8 mouse cellular contexts compared by ENCODE assay signal in genomic region chr14:57407039-57407987, GRCm38 (mm10). TPM values are rescaled to one million over a fixed set of nuclear protein-coding genes. Genes with fewer than 3 reads are reported as not detected.
A peak's percentile ranks its signal among the peaks of the same experiment; 100 is the strongest.
DNase-seq lines count a peak whose midpoint lies in the region; ATAC-seq lines count a peak whose summit lies in the region.

No protein-coding gene starts in this region.

- H3K4me2 ChIP-seq in heart, embryonic 12.5 days: peak overlapping the region; percentile 27
- peak overlapping the region; percentile 42 for H3K4me2 ChIP-seq in lung, embryonic 16.5 days (ENCODE audit: low read depth, low read length)

- H3K9ac ChIP-seq in heart, embryonic 12.5 days: no peak overlapping the region
- peak overlapping the region; percentile 37; the same call in 1 of the 2 replicates for H3K9ac ChIP-seq in lung, embryonic 16.5 days (ENCODE audit: low read length)

- H3K27me3 ChIP-seq in heart, embryonic 12.5 days (replicated peaks): no peaks in the 10 kb centered on the region
- H3K27me3 ChIP-seq in lung, embryonic 16.5 days (ENCODE audit: control insufficient read depth, insufficient read depth, low read depth, low read length): no peaks in the 10 kb centered on the region

- no peaks in the 10 kb centered on the region for H3K36me3 ChIP-seq in heart, embryonic 12.5 days
- no peaks in the 10 kb centered on the region for H3K36me3 ChIP-seq in lung, embryonic 16.5 days (ENCODE audit: control insufficient read depth, insufficient read depth, low read length)

- 7% methylated on average over 12 of the region's 12 CpGs for WGBS in heart, embryonic 12.5 days
- 3% methylated on average over 12 of the region's 12 CpGs for WGBS in lung, embryonic 16.5 days

- no peaks in the 10 kb centered on the region for H3K9me3 ChIP-seq in heart, embryonic 12.5 days (replicated peaks)
- H3K9me3 ChIP-seq in lung, embryonic 16.5 days (ENCODE audit: control insufficient read depth, low read length): no peaks in the 10 kb centered on the region

- H3K27ac ChIP-seq in heart, embryonic 12.5 days (ENCODE audit: poor library complexity, severe bottlenecking): no peak overlapping the region
- H3K27ac ChIP-seq in lung, embryonic 16.5 days (ENCODE audit: low read length): no peak overlapping the region

- H3K4me1 ChIP-seq in heart, embryonic 12.5 days (replicated peaks): peaks cover 6% of the 10 kb centered on the region; the same call in 1 of the 2 replicates
- H3K4me1 ChIP-seq in lung, embryonic 16.5 days (replicated peaks; ENCODE audit: control insufficient read depth, insufficient read depth, low read length): peaks cover 4% of the 10 kb centered on the region; the same call in 1 of the 2 replicates

- no peak overlapping the region for H3K4me3 ChIP-seq in heart, embryonic 12.5 days
- H3K4me3 ChIP-seq in lung, embryonic 16.5 days (ENCODE audit: low read length): 0 out of 2 replicates have a peak overlapping the region, but pooled peaks have one; percentile 6

- intact Hi-C loops in left cerebral cortex, postnatal 36 days (cut with DNase I): loop anchor here (2.0 kb wide), 1 partner anchor 35 kb away; no protein-coding TSS in a partner anchor

- peak; percentile 55; the same call in 1 of the 2 replicates for ATAC-seq in heart, embryonic 12.5 days (ENCODE audit: insufficient number of reproducible peaks, low FRiP score)
- peak; percentile 92 for ATAC-seq in lung, embryonic 16.5 days (ENCODE audit: low read depth)

- peak; percentile 44 for DNase-seq in right cerebral cortex, postnatal 4 days
- DNase-seq in right cerebral cortex, adult 18-20 months: no peak
- DNase-seq in embryo, embryonic 10 days (ENCODE audit: low spot score): peak; percentile 86
- peak; percentile 91 for DNase-seq in kidney, adult 9 months
- peak; percentile 78 for DNase-seq in retina, postnatal 1 day
- no peak for DNase-seq in left cerebral cortex, postnatal 36 days (ENCODE audit: low spot score in 2 of 2)

RNA-seq across cellular contexts. Expression of gene Cryl1, which starts 9.0 kb away (rescaled TPM):
- polyA plus RNA-seq in heart, embryonic 12.5 days (2016; fragmentation: Nextera tagmentation; extraction: Ambion mirVana): 10.9 and 12.1 TPM in 2 replicates
- 28.0 and 30.2 TPM in 2 replicates for polyA plus RNA-seq in lung, embryonic 16.5 days (2015; fragmentation: Nextera tagmentation; extraction: Ambion mirVana)
- total RNA-seq in left cerebral cortex, postnatal 36 days (2021): 10 to 100 TPM; 17.4 to 22.3 TPM

RNA-seq across cellular contexts. Expression of gene Ift88, which starts 16.5 kb away (rescaled TPM):
- 5.6 and 8.1 TPM in 2 replicates for polyA plus RNA-seq in heart, embryonic 12.5 days (2016; fragmentation: Nextera tagmentation; extraction: Ambion mirVana)
- 13.5 and 15.7 TPM in 2 replicates for polyA plus RNA-seq in lung, embryonic 16.5 days (2015; fragmentation: Nextera tagmentation; extraction: Ambion mirVana)
- total RNA-seq in left cerebral cortex, postnatal 36 days (2021): 10 to 100 TPM; 18.9 to 23.0 TPM

Comparison
In these comparisons a context has a peak if more than half of its experiments do, and no peak if none do; other contexts are left out.
1. DNase-seq: peak in right cerebral cortex, postnatal 4 days (single experiment), embryo, embryonic 10 days (single experiment), kidney, adult 9 months (single experiment) and retina, postnatal 1 day (single experiment); none in right cerebral cortex, adult 18-20 months (single experiment) and left cerebral cortex, postnatal 36 days (0 of 2).